Mouse (Mus musculus): ENCODE results near the gene Snx18. TPM values are rescaled to one million over a fixed set of nuclear protein-coding genes. Genes with fewer than 3 reads are reported as not detected.

Snx18 gene
- total RNA-seq, 2 experiments from 2014 or later = 35.4 to 42.2 TPM

DNA sequence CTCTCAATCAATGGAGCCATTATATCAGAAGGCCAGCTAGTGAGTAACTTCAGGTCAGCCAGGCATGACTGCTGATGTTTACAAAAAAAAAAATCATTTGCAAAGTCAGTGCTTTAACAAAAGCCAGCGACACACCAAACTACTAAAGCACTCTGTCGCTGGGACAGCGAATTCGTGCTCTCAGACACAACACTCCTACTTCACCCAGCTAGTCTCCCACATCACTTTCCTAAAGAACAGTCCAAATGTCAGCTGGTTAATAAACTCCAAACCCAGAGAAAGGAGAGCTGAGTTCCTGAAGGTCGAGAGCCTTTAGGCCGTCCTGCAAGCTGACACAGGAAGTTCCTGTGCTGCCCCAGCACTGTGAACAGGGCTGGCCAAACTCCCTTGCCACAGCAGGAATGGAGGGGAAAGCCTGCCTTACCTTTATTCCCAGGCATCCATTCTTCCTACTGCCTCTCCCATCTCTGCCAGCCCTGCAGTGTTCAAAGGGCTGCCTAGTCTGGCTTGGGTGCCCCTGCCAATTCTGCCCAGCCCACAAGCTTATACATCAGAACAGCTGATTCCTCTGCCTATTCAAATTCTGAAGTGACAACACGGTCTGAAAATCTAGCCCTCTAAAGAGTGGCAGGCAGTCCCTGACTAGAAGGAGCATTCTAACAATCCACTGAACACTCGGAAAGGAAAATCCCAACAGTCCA, 2.2 kb downstream of the Snx18 start:
- no peak for ATAC-seq (replicated peaks; ENCODE audit: poor library complexity)

DNA sequence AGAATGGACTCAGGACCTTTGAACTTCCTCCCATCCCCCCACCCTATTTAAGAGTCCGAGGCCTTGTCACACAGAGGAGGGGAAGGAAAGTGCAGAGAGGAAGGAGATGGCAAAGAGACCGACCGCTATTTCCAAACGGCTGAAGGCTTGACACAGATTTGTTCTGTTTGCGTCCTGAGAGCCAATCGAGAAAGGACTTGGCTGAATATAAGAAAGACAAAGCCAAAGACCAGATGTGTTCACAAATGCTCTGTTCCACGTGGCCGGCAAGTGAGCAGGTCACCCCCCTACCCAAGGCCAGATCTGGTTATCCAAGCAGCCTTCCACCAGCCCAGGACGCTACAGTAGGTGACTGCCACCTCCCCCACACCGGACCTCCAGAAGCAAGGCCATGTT, 2.8 kb downstream of the Snx18 start:
- ATAC-seq (replicated peaks; ENCODE audit: poor library complexity) = peak; percentile 6; the same call in 1 of the 2 replicates

DNA sequence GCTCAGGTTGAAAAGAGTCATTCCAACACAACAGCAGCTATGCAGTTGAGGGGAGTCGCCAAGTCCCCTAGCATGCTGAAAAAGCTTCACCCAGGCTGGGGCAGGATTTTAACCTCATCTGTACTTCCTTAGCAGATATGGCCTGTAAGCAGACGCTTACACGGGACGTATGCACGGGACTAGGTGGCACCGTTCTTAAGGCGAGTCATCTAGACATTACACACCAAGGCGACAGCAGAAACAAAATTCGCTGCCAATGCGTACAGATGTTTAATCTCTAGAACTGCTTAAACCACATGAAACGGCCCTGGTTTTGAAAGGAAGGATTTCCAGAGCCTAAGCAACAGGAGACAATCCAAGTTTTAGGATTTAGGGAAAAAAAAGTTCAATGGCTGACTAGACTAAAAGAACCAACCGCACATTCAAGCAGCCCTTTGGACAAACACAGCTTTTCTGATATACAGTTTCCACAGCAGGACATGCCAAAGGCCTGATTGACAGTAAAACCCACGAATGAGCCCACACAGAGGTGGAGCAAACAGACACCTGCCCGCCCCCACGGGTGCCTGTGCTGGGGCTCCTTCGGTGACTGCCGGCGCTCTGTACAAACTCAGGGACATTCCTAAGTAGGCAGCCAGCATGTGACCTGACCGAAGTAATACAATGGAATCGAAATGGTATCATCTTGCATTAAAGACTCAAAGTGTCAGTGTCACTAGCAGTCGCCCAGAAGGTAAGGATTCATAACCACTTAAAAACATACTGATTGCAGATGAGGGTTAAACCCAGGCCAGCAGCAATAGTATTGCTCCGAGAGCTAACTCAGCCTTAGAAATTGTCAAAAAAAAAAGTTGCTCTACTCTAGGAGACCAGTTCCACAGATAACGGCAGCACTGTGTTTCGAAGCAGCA, 3.5 kb downstream of the Snx18 start:
- peak; percentile 48 for ATAC-seq (replicated peaks; ENCODE audit: poor library complexity)

DNA sequence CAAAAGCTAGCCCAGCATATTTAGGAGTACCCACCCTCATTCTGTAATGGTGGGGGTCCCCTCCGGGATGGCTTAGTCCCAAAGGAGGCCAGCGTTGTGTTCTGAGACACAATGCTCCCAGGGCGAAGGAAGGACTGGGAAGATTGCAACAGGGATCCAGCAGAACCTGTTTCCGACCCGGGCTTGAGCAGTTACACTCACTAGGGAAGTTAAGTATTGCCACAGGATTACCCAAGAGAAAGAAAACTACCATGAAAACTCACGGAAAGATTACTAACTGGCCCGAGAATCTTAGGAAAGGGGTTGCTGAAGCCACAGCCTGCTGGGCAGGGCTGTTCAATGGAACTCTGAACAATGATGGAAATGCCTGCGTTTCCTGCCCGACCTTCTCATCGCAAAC, 4.5 kb downstream of the Snx18 start:
- peak; percentile 37 for ATAC-seq (replicated peaks; ENCODE audit: poor library complexity)

DNA sequence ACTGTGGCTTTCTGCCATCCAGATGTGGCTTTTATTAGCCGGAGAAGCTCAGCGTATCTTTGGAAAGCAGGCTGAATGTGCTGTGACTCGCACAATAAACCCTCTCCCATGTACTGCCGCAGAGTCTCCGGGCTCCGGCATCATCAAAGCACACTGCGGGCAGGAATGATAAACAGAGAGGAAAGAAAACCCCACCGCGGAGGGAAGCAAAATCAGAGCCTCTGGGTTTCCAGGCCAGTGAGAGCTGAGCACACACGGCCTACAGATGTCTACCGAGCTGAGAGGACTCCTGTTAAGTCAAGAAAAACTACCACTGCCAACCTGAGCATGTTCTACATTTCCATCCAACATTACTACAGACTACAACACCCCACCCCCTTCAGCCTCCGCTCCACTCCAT, 5.0 kb downstream of the Snx18 start:
- no peak for ATAC-seq (replicated peaks; ENCODE audit: poor library complexity)

DNA sequence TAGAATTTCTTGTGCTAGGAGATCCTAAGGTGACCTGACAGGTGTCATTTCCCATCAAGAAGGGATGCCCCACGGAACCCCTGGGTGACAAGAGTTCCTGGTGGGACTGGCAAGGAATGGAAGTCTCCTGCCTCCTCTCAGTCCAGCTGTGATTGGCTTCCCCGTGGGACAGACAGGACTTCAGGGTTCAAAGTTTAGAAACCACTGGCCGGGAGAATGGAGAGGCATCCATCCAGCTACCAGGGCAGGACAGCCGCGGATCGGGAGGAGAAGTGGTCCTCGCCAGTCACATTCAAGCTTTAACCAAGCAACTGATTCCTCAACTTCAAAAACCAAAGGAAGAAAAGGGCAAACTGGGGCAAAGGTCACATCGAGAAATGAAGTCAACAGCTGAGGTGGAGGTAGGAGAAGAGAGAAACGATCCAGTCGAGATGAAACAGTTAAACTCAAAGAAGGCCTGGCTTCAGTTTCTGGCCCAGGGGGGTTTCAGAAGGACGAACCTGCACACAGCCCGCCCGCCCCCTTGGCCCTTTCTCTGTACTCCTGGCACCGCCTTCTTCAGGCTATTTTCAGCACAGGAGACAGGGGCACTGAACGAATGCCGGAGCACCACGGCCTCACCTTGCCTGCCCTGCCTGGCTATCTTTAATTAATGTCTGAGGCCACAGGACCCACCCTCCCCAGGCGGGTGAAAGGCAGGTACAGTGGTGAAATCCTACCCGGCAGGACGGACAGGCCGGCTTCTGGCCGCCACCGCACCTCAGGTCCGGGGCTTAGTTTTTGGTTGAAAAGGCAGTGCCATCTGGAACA, 6.0 kb downstream of the Snx18 start:
- ATAC-seq (replicated peaks; ENCODE audit: poor library complexity) = no peak

DNA sequence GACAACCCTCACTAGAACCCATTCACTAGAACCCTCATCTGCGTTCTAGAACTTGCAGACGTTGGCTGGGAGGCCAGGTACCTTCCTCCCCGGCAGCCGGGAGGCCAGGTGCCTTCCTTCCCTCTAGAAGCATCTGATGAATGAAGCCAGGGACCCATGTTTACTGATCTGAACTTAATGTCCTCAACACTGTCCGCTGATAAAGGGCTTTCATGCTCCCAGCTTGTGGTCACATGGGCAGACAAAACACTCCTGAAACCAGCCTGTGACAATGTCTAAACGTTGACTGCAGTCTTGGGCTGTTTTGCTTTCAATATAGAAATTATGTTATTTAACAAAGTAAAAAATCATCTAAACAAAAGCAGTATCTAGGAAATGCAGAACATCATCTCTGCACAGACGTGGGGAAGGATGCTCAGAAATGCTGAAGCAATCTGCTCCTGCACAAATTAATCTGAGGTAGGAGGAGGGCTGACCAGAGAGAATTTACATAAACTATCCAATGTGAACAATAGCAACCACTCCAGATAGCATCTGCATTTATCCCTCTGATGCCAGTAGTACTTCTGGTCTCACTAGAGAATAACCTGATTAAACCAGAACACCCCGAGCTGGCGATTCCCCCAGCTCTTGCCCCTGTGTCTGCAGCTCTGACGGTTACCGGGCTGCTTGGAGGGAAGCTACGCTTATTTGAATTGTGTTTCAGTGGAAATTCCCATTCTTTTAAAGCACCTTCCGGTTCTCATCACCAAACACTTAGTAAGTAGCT, 7.4 kb downstream of the Snx18 start:
- no peak for ATAC-seq (replicated peaks; ENCODE audit: poor library complexity)

DNA sequence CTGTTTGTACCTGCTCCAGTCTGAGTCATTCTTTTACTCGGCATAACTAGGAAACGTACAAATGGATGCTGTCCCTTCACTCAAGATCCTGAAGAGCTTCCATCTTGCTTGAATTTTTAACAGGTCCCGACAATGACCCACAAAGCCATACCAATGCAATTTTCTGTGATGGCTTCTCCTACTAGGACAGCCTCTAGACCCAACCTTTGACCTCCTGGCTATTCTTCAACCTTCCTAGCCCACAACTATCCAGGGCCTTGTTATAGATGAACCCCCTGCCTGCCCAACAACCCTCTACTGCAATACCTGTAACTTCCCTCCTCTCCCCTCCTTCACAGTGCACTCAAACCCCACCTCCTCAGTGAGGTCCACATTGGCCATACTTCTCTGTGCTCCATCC, 8.9 kb downstream of the Snx18 start:
- ATAC-seq (replicated peaks; ENCODE audit: poor library complexity) = no peak

DNA sequence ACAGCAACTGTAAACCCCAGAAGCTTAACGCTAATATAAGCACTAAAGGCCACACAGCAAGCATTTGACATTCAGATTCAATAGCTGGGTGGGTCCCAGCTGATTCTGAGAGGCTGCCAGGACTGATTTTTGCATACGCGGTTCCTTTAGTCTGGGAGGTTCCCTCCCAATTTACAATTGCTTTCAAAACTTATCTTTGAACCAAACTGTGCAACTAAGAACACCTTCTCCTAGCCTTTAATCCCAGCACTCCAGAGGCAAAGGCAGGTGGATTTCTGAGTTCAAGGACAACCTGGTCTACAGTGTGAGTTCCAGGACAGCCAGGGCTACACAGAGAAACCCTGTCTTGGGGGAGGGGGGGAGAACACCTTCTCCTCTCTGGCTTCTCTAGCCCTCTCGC, 10.5 kb downstream of the Snx18 start:
- no peak for ATAC-seq (replicated peaks; ENCODE audit: poor library complexity)

DNA sequence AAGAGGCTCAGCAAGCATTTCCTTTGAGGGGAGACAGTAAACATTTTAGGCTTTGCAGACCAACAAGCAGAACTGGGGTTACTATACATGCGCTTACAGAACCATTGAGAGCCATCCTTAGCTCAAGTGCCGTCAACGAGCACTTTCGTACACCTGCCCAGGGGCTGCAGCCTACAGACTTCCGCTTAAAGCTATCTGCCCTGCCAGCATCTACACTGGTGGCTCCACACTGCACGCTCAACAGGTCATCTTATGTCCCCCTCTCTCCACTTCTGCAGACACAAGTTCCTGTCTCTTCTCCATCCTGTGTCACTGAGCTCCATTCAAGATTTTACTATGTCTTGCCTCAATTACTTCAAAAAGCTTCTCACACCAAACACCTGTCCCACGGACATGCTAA, 11.0 kb downstream of the Snx18 start:
- ATAC-seq (replicated peaks; ENCODE audit: poor library complexity) = no peak

DNA sequence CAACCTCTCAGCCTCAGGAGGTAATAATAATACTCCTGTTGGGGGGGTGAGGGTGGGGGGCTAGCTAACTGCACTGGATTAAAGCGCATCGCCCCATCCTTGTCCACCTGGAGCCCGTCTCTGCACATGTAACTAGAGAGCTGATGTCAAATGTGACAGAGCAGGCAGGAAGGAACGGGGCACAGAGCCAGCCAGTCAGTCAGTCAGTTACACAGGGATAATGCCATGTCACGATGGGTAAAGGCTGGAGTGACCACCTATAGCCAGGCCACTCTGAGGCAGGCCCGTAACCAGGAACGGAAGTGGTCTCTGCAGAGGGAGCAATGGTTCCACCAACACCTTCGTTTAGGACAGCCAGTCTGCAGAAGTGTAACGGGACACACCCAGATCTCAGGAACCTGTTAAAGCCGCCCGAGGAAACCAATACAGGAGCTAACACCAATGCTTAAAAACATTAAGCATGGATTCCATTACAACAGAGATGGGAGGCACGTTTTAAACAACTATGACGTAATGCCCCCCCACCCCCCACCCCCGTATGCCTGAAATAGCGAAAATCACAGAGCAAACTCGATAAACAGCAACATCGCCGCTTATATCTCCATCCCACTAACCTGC, 11.5 kb downstream of the Snx18 start:
- ATAC-seq (replicated peaks; ENCODE audit: poor library complexity) = no peak

DNA sequence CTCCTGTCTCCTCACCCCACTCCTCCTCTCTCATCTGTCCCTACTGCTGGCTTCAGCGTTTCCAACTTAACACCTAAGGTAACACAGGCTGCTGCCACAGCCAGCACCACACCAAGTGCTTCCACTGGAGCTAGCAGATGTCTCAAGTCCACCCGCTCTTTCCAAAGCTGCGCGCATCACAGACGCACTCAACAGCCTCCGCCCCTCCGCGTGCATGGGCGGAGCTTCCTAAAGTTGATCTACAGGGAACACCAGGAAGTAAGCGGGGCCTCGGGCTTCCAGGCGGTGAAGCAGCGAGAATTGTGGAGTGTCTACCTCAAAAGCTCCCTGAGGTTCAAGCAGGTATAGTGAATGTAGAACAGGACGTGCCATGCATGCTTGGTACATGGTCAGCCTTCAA, 12.2 kb downstream of the Snx18 start:
- no peak for ATAC-seq (replicated peaks; ENCODE audit: poor library complexity)

DNA sequence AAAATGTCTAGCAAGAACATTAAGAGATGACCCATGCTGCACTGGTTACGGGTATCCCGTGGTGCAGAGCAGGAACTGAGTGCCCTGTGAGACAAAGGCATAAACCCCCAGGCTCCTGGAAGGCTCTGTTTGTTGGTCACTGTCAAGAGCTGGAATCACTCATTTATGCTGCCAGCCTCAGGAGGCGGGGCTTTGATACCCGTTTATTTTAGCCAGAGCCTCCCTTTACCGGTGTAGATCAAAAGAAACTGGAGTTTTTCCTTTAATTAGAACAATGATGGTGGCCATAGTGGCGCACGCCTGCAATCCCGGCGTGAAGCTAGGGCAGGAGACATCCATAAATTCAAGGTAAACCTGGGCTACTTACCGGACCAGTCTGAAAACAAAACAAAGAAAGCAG, 12.7 kb downstream of the Snx18 start:
- ATAC-seq (replicated peaks; ENCODE audit: poor library complexity) = no peak

DNA sequence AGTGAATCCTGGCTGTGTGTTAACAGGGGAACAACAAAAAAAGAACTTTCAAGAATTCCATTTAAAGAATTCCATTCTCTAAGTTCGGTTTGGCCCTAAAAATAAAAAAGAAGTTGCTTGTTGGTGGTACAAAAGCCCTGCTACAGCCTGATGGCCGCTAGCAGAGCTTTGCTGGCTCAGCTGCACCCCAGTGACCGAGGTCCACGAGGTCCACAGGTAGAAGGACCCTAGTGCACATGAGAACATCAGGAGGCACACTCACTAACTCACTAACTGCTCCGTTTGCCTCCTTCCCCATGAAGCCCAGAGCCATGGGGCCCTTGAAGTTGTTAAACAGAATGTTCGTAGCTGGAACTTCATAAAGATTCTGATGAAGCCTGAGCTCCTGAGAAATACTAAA, 14.0 kb downstream of the Snx18 start:
- ATAC-seq (replicated peaks; ENCODE audit: poor library complexity) = no peak

DNA sequence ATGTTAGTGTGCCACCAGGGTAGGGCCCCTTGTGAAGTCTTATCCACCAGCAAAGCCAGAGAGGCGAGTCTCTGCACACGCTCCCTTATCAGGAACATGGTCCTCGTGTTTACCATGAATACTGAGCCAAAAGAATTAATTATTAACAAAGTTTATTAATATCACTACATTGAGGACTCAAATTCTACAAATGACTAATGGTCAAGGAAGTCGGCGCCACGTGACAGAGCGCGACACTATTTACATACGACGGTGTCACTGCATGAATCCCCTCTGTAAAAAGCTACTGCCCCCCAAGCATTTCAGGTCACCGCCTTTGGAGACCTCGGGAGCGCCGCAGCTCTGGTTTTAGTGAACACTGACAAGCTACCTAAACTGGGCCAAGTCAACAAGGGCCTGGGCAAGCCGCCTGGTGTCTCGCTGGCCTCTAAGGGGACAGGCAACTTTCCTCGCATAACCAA, 15.5 kb downstream of the Snx18 start:
- no peak for ATAC-seq (replicated peaks; ENCODE audit: poor library complexity)

DNA sequence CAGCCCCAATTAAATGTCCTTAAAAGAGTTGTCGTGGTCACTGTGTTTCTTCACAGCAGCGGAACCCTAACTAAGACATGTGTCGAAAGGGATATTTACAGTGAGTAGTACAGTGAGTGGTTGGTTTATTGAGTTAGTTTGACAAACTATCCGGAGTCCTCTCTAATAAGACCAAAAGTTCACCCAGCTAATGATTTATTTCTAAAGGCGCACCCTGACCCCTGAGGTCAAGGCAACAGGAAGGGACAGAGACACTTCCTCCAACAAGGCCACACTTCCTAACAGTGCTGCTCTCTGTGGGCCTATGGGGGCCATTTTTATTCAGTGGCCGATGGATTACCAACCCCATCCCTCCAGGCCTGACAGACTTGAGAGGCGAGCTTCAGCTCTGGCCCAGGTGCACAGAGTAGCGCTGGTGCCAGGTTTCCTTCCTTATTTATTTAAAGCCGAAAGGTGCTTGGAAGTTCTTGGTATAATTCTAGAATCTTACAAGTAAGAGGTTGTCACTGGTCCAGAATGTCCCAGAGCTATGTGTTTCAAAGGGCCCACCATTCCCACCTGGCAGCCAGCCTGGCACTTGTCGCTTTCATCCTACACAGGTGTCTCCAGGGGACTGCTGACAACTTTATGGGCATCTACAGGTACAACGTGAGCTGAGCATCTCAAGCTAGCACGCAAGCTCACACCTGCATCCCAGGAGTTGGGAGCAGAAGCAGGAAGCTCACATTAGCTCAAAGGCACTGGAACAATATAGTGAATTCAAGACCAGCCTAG, 16.3 kb downstream of the Snx18 start:
- no peak for ATAC-seq (replicated peaks; ENCODE audit: poor library complexity)

DNA sequence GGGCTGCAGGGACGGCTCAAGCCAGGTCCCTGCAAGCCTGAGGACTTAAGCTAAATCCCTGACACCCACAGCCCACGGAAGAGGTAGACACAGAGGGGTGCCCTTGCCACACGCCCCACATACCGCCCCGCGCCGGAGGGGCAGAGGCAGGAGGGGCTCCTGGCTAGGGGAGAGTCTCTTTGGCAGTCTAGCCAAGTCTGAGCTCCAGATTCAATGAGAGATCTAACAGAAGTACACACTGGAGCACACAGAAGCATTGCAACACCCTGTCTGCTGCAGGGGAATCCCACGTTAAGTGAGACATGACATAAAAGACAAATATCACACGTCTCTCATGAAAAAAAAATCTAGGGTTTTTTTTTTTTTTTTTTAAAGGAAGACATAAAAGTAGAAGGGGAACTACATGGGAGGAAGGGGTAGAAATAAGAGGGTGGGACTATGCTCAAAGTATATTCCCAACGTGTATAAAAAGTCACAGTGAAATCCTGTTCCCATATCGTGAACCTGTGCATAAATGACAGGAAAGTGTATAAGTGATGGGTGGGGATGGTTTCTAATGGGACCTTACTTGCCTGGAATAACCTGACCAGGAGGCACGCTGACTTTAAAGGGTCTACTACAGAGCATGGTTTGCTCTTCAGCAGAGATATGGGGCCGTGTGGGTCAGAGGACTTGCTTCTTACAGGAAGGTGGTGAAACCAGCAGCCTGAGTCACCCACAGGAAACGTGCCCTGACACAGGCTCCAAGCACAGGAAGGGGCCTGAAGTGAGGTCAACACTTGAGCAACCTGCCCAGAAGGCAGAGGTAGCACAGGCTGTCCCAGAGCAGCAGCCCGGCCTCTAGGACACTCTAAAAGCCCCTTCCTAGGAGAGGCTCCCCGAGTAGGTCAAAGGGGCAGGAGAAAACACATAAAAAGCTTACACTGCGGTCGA, 17.6 kb downstream of the Snx18 start:
- peak; percentile 88 for ATAC-seq (replicated peaks; ENCODE audit: poor library complexity)

Measured in megakaryocyte progenitor cell, adult 5-6 weeks (primary cell).